In genomic region chr10:122581096-122581495, GRCm38 (mm10) we compare ENCODE assay signal across 16 mouse cellular contexts.
A peak's percentile ranks its signal among the peaks of the same experiment; 100 is the strongest.
DNase-seq lines count a peak whose midpoint lies in the region; TF ChIP-seq lines count a peak whose summit lies in the region.
"Had no signal": no experiment of that assay in that cellular context is flagged by ENCODE, and none has a peak within 500 bp of the region (broad histone marks: within the 10 kb centered on the region; RNA-seq: fewer than 3 reads in every experiment).

No protein-coding gene starts in this region.

- H3K4me3 ChIP-seq in left cerebral cortex, adult 2 months: no peak overlapping the region
- no peak overlapping the region for H3K4me3 ChIP-seq in E14TG2a.4 (replicated peaks; ENCODE audit: low read length)
- H3K4me3 ChIP-seq in bone marrow macrophage, adult 2 months (ENCODE audit: insufficient read depth, low read length): no peak overlapping the region
- H3K4me3 ChIP-seq: embryonic facial prominence, embryonic 13.5 days; forebrain, embryonic 12.5 days; heart, embryonic 15.5 days; limb, embryonic 12.5 days; midbrain, embryonic 15.5 days had no signal

- intact Hi-C loops in left cerebral cortex, adult 2 months (cut with DNase I): no loop called here
- intact Hi-C loops in left cerebral cortex, postnatal 4 days (cut with DNase I): no loop called here

- peaks cover 16% of the 10 kb centered on the region for H3K4me1 ChIP-seq in E14TG2a.4 (replicated peaks; ENCODE audit: low read depth, low read length)
- H3K4me1 ChIP-seq in bone marrow macrophage, adult 2 months (ENCODE audit: control insufficient read depth, insufficient read depth, low read length): peaks cover 6% of the 10 kb centered on the region
- H3K4me1 ChIP-seq: embryonic facial prominence, embryonic 13.5 days; forebrain, embryonic 12.5 days; heart, embryonic 15.5 days; limb, embryonic 12.5 days; midbrain, embryonic 15.5 days had no signal

- no peak for TF ChIP-seq POLR2A in bone marrow macrophage, adult 2 months (IDR thresholded peaks at IDR 0.05; ENCODE audit: borderline replicate concordance, low read depth, low read length)

- TF ChIP-seq CTCF in left cerebral cortex, adult 2 months (IDR thresholded peaks at IDR 0.05): peak; percentile 10; the same call in 1 of the 2 replicates
- peak; percentile 63 for TF ChIP-seq CTCF in E14TG2a.4 (conservative IDR thresholded peaks at IDR 0.05; ENCODE audit: low read length)
- TF ChIP-seq CTCF in bone marrow macrophage, adult 2 months (IDR thresholded peaks at IDR 0.05; ENCODE audit: low read depth, low read length): 0 out of 2 replicates have a peak, but pooled peaks have one; percentile 10

- no peaks in the 10 kb centered on the region; the same call in 1 of the 2 replicates for H3K27me3 ChIP-seq in E14TG2a.4 (ENCODE audit: insufficient read depth, low read length)
- H3K27me3 ChIP-seq: embryonic facial prominence, embryonic 13.5 days; forebrain, embryonic 12.5 days; heart, embryonic 15.5 days; limb, embryonic 12.5 days; midbrain, embryonic 15.5 days had no signal

- H3K36me3 ChIP-seq in E14TG2a.4 (ENCODE audit: insufficient read depth, low read length): no peaks in the 10 kb centered on the region
- H3K36me3 ChIP-seq: embryonic facial prominence, embryonic 13.5 days; forebrain, embryonic 12.5 days; heart, embryonic 15.5 days; limb, embryonic 12.5 days; midbrain, embryonic 15.5 days had no signal

- H3K27ac ChIP-seq in left cerebral cortex, adult 2 months: no peak overlapping the region
- H3K27ac ChIP-seq in bone marrow macrophage, adult 2 months (ENCODE audit: insufficient read depth, low read depth, low read length): no peak overlapping the region
- H3K27ac ChIP-seq: embryonic facial prominence, embryonic 13.5 days; forebrain, embryonic 12.5 days; heart, embryonic 15.5 days; hindbrain, embryonic 14.5 days; limb, embryonic 12.5 days; midbrain, embryonic 15.5 days had no signal

- peaks cover 4% of the 10 kb centered on the region; the same call in 1 of the 2 replicates for H3K9me3 ChIP-seq in E14TG2a.4 (ENCODE audit: low read length)
- H3K9me3 ChIP-seq: embryonic facial prominence, embryonic 13.5 days; forebrain, embryonic 12.5 days; heart, embryonic 15.5 days; limb, embryonic 12.5 days; midbrain, embryonic 15.5 days had no signal

- no peak for DNase-seq in left cerebral cortex, adult 2 months (ENCODE audit: extremely low spot score in 1 of 2, low spot score in 2 of 2)
- no peak for DNase-seq in left cerebral cortex, adult 8-10 months (ENCODE audit: low spot score in 2 of 2)
- peak; percentile 19 for DNase-seq in 416B (ENCODE audit: low read depth)
- DNase-seq in urinary bladder, postnatal 36 days (ENCODE audit: low spot score in 2 of 2): no peak
- no peak for DNase-seq in left cerebral cortex, postnatal 4 days
- DNase-seq: gastrocnemius, postnatal 10 days; lung, postnatal 4 days; retina, postnatal 1 day had no signal

Comparison
In these comparisons a context has a peak if more than half of its experiments do, and no peak if none do; other contexts are left out.
1. CTCF ChIP-seq: peak in every context shown above with its lines; median percentile 63 in E14TG2a.4; 10 in left cerebral cortex, adult 2 months; 10 in bone marrow macrophage, adult 2 months.